Mouse (Mus musculus): ENCODE results near the gene Zfp281. TPM values are rescaled to one million over a fixed set of nuclear protein-coding genes. Genes with fewer than 3 reads are reported as not detected.

The Zfp281 gene
- total RNA-seq, 2 experiments from 2014 or later, result 14.8 to 17.1 TPM

DNA sequence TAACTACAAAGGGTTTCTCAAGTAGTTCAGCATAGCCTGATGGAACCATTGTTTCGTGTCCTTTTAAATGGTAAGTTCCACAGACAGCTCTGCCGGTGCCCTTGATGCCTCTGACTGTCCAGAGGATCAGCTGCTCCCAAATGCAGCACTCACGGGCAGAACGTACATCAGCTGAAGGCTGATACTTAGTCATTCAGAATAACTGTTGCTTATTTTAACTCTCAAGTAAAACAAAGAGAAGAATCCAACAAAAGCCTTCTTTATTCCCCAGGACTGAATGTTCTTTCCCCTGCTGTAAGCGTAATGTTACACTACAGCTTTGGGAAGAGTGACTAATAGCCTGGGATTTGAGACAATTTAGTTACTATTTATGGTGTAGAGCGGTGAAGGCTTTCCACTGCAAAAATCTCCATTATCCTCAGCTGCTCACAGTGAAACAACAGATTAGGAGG lies 11.4 kb upstream of the Zfp281 start:
- no peak for DNase-seq

DNA sequence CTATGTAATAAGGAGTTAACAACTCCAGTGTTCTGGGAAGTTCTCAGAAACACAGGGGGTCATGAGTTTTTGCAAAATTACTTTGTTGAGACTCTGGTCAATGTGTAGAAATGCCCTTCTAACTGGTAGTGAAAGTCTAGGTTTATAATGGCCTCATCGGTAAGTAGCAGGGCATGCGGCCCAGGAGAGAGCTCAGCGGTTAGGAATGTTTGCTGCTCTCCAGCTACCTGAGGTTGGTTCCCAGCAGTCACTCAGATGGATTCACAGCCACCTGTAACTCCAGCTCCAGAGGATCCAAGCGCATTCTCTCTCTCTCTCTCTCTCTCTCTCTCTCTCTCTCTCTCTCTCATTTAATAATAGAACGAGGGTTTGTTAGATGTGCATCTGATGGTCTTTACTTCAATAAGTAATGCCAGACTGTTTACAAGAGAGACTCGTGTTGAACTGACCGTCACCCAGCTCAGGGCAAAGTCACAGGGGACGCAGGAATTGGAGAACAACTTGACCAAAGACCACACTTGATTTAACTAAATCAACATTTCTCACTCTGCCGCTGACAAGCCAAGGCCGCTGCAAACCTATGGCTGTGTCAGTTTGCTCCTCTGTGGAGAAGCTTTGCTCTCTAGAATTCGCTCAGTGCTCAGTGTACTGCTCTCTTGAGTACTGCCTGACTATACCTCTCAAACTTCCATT lies 9.8 kb upstream of the Zfp281 start:
- no peak for DNase-seq

DNA sequence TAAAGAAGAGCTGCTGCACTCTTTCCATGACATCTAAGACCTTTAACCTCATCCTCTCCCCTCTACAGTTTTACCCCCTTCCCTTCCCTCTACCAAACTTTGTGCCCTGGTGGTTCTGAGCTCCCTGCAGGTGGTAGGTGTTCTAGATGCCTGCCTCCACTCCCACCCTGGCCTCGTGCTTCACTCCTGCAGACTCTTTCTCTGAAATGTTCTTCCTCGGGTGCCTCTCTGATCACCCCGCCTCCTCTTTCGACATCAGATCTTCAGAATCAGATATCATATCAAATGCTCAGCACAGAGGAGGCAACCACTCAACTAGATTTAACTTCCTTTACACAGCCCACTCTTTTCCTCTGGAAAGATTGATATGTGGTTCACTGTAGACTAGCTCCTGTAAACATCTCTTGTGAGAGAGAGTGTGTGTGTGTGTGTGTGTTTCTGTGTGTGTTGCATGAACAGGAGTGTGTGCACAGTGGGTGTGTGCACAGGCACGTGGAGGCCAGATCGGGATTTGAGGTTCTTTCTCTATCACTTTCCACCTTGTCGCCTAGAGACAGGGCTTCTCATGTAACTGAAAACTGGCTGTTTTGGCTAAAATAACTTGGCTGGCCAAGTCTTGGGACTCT lies 7.4 kb upstream of the Zfp281 start:
- no peak for DNase-seq

DNA sequence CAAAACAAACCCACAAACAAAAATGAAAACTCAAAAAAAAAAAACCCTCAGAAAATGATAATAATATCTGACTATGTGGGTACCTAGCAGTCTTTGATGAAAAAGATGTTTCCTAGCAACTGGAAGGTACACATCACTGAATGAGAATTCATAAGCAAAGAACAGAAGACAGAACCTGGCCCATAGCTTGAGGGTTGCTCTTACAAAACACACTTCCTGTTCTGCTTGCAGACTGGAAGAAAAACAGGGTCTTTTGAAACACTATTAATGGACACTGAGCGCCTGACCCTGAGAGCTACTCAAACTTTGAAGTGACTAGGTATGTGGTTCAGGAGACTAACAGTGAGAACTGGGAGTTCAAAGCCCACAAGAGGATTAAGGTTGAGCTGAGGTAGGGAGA lies 6.1 kb upstream of the Zfp281 start:
- DNase-seq, result no peak

DNA sequence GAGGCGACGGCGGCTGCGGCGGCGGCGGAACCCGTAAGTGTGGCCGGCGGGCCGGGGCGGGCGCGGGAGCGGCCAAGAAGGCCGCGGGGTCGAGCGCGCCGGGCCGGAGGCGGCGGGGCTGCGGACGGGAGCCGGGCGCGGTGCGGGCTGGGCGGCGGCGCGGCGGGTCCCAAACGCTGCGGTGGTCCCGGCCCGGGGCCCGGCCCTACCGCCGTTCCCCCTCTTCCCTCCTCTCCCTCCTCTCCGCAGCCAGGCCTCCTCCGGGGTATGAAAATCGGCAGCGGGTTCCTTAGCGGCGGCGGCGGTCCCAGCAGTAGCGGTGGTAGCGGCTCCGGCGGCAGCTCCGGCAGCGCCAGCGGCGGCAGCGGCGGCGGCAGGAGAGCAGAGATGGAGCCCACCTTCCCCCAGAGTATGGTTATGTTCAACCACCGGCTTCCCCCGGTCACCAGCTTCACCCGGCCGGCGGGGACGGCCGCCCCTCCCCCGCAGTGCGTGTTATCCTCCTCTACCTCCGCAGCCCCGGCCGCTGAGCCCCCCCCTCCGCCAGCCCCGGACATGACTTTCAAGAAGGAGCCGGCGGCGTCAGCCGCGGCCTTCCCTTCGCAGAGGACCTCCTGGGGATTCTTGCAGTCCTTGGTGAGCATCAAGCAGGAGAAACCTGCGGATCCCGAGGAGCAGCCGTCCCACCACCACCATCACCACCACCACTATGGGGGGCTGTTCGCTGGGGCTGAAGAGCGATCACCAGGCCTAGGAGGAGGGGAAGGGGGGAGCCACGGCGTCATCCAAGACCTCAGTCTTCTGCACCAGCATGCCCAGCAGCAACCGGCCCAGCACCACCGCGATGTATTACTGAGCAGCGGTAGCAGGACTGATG lies 556 bp downstream of the Zfp281 start:
- peak; percentile 70 for DNase-seq

DNA sequence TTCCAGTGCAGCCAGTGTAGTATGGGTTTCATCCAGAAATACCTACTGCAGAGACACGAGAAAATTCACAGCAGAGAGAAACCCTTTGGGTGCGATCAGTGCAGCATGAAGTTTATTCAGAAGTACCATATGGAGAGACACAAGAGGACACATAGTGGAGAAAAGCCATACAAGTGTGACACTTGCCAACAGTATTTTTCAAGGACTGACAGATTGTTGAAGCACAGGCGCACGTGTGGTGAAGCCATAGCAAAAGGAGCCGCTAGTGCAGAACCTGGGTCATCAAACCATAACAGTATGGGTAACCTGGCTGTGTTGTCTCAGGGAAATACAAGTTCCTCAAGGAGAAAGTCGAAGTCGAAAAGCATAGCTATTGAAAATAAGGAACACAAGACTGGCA lies 1.4 kb downstream of the Zfp281 start:
- no peak for DNase-seq

DNA sequence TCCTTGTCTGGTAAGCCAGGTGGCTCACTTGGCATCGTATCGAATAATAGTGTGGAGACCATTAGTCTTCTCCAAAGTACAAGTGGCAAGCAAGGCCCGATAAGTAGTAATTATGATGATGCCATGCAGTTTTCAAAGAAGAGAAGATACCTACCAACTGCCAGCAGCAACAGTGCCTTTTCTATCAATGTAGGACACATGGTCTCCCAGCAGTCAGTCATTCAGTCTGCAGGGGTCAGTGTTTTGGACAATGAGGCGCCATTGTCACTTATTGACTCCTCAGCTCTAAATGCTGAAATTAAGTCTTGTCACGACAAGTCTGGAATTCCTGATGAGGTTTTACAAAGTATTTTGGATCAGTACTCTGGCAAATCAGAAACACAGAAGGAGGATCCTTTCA lies 2.1 kb downstream of the Zfp281 start:
- no peak for DNase-seq

DNA sequence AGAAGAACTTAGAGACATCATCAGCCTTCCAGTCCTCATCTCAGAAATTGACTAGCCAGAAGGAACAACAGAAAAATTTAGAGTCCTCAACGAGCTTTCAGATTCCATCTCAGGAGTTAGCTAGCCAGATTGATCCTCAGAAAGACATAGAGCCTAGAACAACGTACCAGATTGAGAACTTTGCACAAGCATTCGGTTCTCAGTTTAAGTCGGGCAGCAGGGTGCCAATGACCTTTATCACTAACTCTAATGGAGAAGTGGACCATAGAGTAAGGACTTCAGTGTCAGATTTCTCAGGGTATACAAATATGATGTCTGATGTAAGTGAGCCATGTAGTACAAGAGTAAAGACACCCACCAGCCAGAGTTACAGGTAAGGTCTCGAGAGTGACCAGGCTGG lies 2.9 kb downstream of the Zfp281 start:
- DNase-seq, result no peak

DNA sequence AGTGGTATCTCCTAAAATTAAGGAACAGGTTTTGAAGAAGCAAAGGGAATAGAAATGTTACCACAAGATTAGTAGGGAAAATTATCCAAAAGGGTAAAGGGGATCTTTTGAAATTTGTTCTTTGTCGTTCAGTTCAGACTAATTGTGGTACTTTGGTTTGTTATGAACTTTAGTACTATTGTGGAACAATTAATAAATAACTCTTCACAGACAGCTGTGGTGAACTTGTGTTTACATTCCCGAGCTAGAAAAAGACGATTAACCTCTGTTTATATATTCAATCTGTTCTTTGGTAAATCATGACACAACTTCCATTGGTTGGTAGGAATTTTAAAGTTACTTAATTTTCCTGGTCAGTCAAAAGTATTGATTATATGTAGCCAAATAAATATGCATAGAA lies 8.2 kb downstream of the Zfp281 start:
- no peak for DNase-seq

DNA sequence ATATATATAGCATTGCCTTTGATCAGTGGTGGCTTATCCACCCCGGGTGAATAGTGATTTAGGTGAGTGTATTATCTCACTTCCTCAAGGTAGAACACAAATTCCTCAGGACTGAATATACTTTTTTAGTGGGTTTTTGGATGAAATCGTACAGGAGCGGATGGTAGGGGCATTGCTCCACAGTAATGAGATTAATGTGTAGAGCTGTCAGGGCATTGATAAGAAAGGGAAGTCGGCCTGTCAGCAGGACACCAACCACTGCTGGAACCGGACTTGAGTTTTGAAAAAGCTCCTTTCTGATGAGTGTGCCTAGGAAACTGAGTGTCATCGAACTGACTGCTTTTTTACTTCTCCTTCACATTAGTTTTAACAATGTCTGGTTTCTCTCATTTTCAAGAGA lies 10.9 kb downstream of the Zfp281 start:
- DNase-seq, result no peak

DNA sequence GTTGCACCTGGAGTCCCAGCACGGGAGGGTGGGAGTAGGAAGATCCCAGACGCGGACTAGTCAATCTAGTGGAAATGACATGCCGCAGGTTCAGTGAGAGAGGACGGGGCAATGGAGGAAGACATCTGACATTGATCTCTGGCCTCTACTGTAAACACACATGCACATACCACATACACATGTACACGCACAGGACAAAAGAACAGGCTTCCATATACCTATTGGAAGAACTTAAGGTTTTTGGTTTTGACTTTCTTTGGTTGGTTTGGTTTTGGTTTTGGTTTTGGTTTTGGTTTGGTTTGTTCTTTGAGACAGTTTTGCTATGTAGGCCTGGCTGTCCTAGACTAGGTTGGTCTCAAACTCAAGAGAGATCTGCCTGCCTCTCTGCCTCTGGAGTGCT lies 12.2 kb downstream of the Zfp281 start:
- no peak for DNase-seq

DNA sequence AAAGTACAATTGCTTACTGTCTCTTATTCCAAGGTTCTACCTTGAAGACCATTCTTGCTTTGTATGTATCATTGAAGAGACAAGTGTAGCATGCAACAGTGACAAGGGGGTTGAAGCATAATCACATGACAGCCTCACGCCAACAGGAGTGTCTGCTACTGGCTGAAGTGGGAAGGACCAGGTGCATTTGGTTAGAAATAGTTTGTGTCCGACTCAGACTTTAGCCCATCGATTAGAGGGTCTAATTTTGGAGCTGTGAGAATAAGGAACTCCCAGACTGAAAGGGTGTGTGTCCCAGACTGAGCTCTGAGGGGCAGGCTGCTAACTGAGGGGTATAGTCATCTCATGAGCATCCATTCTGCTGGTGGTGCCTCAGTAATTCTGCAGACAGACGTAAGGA lies 13.0 kb downstream of the Zfp281 start:
- DNase-seq, result no peak

DNA sequence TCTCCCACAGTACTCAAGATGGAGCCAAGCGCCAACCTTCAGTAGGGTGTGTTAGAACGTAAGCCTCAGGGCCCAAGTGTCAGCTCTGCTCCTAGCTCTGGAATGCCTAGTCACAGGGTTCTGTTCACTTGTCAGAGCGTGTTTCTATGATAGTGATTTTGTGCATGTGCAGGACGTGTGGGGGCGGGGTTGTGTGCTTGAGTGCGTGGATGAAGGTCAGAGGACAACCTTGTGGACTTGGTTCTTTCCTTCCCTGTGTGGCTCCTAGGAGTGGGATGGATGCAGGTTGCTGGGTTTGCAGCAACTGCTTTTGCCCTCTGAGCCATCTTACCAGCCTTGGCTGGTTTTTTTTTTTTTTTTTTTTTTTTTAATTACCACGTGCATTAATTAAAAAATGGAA lies 13.5 kb downstream of the Zfp281 start:
- DNase-seq, result no peak

DNA sequence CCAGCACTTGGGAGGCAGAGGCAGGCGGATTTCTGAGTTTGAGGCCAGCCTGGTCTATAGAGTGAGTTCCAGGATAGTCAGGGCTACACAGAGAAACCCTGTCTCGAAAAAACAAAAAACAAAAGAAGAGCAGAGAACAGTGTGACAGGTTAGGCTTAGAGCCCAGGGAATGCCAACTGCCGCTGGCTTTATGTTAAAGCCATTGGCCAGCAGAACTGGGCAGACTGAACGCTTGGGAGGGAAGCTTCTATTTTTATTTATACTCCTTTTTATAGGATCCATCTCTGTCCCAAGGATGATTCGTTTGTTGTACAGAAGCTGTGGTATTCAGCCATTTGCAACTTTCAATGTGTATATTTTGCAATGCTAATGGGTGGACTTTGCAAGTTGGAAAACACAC lies 14.0 kb downstream of the Zfp281 start:
- DNase-seq, result no peak

DNA sequence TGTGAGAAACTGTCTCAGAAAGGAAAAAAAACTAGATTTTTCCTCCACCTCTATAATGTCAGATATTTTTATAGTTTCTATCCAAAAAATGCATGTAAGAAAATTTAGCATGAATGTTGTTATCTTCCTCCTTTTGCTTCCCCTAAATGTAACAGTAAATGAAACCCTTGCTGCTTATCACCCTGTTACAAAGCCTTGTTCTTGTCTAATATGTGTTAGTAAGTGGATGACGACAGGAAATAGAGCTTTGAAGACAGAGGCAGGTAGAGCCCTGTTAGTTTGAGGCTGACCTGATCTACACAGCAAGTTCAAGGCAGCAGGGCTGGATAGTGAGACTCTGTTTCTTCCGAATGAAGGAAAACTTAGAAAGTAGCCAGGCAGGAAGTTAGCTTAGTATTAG lies 14.5 kb downstream of the Zfp281 start:
- DNase-seq, result no peak

DNA sequence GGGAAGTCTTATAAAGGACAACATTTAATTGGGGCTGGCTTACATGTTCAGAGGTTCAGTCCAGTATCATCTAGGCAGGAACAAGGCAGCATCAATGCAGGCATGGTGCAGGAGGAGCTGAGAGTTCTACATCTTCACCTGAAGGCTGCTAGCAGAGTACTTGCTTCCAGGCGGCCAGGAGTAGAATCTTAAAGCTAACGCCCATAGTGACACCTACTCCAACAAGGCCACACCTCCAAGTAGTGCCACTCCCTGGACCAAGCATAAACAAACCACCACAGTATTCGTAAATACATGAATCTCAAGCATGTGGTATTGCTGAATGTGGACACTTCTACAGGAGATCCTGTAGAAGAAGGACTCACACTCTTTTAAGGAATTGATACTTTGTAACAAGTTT lies 18.0 kb downstream of the Zfp281 start:
- DNase-seq, result no peak

DNA sequence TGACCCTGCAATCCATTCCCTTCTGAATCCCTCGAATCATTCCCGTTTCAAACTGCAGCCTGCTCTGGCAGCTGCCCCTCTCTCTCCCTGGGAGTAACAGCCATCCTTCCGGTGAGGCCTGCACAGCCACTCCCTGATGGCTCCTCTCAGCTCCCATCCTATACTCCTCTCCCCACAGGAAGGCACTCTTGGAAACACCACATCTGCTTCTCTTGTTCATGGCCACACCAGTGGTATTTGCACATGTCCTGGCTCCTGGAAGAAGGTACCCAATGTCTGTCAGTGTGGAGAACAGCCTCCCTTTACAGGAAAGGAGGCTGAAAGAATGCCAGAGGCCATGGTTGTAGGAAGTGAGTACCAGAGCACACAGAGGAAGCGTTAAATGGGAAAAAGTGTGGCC lies 19.8 kb downstream of the Zfp281 start:
- no peak for DNase-seq

DNA sequence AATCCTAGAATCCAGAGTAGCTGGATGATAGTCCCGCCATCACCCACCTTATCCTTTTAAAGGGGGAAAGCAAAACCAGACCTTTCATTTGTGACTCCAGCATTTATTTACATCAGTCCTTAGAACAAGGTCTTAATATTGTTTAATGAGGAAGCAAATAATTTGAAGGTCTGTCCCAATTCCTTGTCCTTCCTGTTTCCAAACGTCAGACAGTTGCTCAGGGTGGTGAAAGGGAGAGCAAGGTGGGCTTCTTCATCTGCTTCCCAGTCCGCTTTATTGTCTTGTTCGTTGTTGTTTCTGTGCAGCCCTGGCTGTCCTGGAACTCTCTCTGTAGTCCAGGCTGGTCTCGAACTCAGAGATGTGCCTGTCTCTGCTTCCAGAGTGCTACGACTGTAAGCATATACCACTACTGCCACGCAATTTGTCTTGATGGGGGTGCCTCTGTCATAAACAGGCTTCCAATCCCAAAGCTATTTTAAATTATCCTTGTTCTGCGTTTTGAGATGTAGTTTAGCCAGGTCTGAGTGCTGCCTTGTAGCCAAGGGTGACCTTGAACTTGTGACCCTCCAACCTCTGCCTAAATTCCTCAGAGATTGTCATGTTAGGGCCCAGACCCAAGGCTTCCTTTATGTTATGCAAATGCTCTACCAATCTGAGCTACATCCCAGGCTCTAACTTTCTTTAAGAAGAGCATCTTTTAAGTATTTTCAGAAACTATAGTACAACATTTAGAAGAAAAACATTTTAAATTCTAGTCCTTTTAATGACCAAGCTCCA lies 21.3 kb downstream of the Zfp281 start:
- DNase-seq, result no peak

DNA sequence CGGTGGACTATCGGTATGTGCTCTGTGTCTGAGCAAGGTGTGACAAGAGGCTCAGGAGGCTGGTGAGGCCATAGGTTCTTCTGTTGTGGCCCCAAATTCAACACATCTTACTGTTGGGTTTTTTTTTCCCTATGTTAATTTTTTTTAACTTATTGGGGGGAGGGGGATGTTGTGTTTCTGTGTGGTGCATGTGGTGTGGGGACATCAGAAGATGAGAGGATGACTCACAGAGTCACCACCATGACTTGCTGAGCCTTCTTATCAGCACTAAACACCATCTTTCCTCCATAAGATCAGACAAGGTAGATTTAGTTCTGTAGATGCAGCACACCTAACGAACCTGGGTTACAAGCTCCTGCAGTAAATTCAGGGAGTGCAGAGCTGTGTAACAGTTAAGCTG lies 27.4 kb downstream of the Zfp281 start:
- no peak for DNase-seq

DNA sequence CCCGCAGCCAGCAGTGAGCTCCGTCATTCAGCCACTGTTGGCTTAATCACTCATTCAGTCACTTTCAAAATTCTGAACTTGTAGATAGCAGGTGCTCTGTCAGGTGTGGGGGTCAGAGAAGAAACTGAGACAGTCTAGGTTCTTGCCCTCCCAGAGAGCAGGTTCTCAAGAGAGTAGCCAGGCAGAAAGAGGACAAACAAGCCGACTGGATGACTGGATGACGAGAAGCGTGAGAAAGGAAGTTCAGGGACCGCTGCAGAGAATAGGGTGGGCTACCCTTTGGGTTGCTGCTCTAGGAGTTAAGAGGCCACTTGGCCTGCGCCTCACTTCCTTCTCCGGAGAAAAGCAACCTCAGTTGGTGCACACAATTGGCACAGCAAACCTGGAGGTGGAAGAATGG lies 28.8 kb downstream of the Zfp281 start:
- no peak for DNase-seq

DNA sequence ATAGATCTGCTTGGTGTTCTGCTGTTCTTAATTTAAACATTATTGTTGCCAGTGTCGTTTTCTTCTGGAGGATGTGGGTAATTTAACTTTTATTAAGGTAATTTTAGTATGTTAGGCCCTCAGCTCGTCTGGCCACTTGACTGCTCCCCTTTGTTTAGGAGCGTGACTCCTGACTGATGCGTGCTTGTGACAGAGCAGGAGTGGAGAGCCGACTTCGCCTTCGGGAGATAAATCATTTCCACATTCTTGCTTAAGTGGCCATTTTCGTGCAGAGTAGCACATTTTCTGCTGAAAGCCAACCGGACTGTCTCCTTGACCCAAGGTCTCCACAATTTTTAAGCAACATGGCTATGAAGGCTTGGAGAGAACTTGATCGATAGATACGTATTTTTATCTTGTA lies 29.7 kb downstream of the Zfp281 start:
- no peak for DNase-seq

DNA sequence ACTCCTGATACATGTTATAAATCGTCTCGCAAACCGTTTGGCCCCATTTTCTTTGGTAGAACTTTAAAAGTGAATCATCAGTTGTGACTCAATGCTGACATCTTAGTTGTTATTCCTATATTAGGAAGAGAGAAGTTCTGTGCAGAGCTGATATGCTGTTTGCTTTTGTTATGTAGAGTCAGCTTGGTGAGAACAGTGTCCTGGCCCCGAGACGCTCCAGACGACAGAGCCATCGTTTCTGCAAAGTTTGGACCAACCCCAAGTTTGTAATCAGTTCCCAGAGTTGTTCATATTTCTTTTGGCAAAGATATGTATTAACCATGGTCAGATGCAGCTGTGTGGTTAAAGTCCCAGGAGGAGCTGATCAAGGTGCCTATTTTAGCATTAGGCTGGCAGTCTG lies 31.9 kb downstream of the Zfp281 start:
- no peak for DNase-seq
